Mouse (Mus musculus): Measurements from ENCODE around the gene Hist2h3c2. TPM values are rescaled to one million over a fixed set of nuclear protein-coding genes. Genes with fewer than 3 reads are reported as not detected.

Gene Hist2h3c2
- total and polyA plus RNA-seq, 2 experiments from 2014 or later: 2.3 to 551 TPM

GRCm38 (mm10) chr3:96255926-96256593 is 17.1 kb upstream of the Hist2h3c2 start:
- Histone ChIP-seq H3K4me2 (ENCODE audit: low read depth, low read length) (no peak overlapping the region), H3K27ac (ENCODE audit: low read depth) (peak overlapping the region; percentile 16; the same call in 1 of the 2 replicates), H3K9me3 (replicated peaks; ENCODE audit: control insufficient read depth, low read length) (no peaks in the 10 kb centered on the region), H3K36me3 (replicated peaks; ENCODE audit: control insufficient read depth, insufficient read depth, low read length) (no peaks in the 10 kb centered on the region), H3K4me1 (ENCODE audit: control insufficient read depth, insufficient read depth) (0 out of 2 replicates have a peak, but pooled peaks cover 7% of the 10 kb centered on the region), H3K9ac (replicated peaks; ENCODE audit: low read depth, low read length) (no peak overlapping the region), H3K4me3 (ENCODE audit: low read depth, low read length) (no peak overlapping the region), H3K27me3 (ENCODE audit: control insufficient read depth, insufficient read depth, low read length) (no peaks in the 10 kb centered on the region)
- no peak for DNase-seq (ENCODE audit: low spot score)
- 64% methylated on average over 5 of the region's 5 CpGs for WGBS
- no peak for ATAC-seq (ENCODE audit: insufficient read depth, low read depth)
- TF ChIP-seq CTCF (IDR thresholded peaks at IDR 0.05; ENCODE audit: low read depth) (no peak), EP300 (IDR thresholded peaks at IDR 0.05; ENCODE audit: low read depth) (no peak)

GRCm38 (mm10) chr3:96254683-96255355 is 15.9 kb upstream of the Hist2h3c2 start:
- Histone ChIP-seq H3K27ac (ENCODE audit: low read depth) (no peak overlapping the region), H3K4me3 (ENCODE audit: low read depth, low read length) (no peak overlapping the region), H3K27me3 (ENCODE audit: control insufficient read depth, insufficient read depth, low read length) (no peaks in the 10 kb centered on the region), H3K9ac (replicated peaks; ENCODE audit: low read depth, low read length) (no peak overlapping the region), H3K36me3 (replicated peaks; ENCODE audit: control insufficient read depth, insufficient read depth, low read length) (no peaks in the 10 kb centered on the region), H3K9me3 (replicated peaks; ENCODE audit: control insufficient read depth, low read length) (no peaks in the 10 kb centered on the region), H3K4me2 (ENCODE audit: low read depth, low read length) (no peak overlapping the region), H3K4me1 (ENCODE audit: control insufficient read depth, insufficient read depth) (0 out of 2 replicates have a peak, but pooled peaks cover 12% of the 10 kb centered on the region)
- DNase-seq (ENCODE audit: low spot score) (no peak), ATAC-seq (ENCODE audit: insufficient read depth, low read depth) (no peak)
- 34% methylated on average over 10 of the region's 10 CpGs for WGBS
- TF ChIP-seq CTCF (IDR thresholded peaks at IDR 0.05; ENCODE audit: low read depth) (no peak), EP300 (IDR thresholded peaks at IDR 0.05; ENCODE audit: low read depth) (no peak)

- no peak overlapping the region for H3K27ac ChIP-seq (ENCODE audit: low read depth)
- no peak for DNase-seq (ENCODE audit: low spot score)
- H3K4me2 ChIP-seq (ENCODE audit: low read depth, low read length): no peak overlapping the region
- H3K4me3 ChIP-seq (ENCODE audit: low read depth, low read length): no peak overlapping the region
- no peaks in the 10 kb centered on the region for H3K27me3 ChIP-seq (ENCODE audit: control insufficient read depth, insufficient read depth, low read length)
- no peaks in the 10 kb centered on the region for H3K36me3 ChIP-seq (replicated peaks; ENCODE audit: control insufficient read depth, insufficient read depth, low read length)
- H3K4me1 ChIP-seq (ENCODE audit: control insufficient read depth, insufficient read depth): peaks cover 31% of the 10 kb centered on the region; the same call in 1 of the 2 replicates
- H3K9me3 ChIP-seq (replicated peaks; ENCODE audit: control insufficient read depth, low read length): no peaks in the 10 kb centered on the region
- TF ChIP-seq CTCF (IDR thresholded peaks at IDR 0.05; ENCODE audit: low read depth) (no peak), EP300 (IDR thresholded peaks at IDR 0.05; ENCODE audit: low read depth) (no peak)
- 92% methylated on average over 3 of the region's 3 CpGs for WGBS
- H3K9ac ChIP-seq (replicated peaks; ENCODE audit: low read depth, low read length): no peak overlapping the region
- ATAC-seq (ENCODE audit: insufficient read depth, low read depth): no peak
Measured at GRCm38 (mm10) chr3:96251787-96252186, 12.9 kb upstream of the Hist2h3c2 start.

GRCm38 (mm10) chr3:96250890-96251289 is 12.0 kb upstream of the Hist2h3c2 start:
- H3K27me3 ChIP-seq (ENCODE audit: control insufficient read depth, insufficient read depth, low read length): no peaks in the 10 kb centered on the region
- H3K36me3 ChIP-seq (replicated peaks; ENCODE audit: control insufficient read depth, insufficient read depth, low read length): no peaks in the 10 kb centered on the region
- no peak overlapping the region for H3K4me3 ChIP-seq (ENCODE audit: low read depth, low read length)
- H3K9me3 ChIP-seq (replicated peaks; ENCODE audit: control insufficient read depth, low read length): no peaks in the 10 kb centered on the region
- H3K27ac ChIP-seq (ENCODE audit: low read depth): no peak overlapping the region
- no peak overlapping the region for H3K4me2 ChIP-seq (ENCODE audit: low read depth, low read length)
- WGBS: 75% methylated on average over 3 of the region's 3 CpGs
- H3K4me1 ChIP-seq (ENCODE audit: control insufficient read depth, insufficient read depth): peaks cover 25% of the 10 kb centered on the region; the same call in 1 of the 2 replicates
- ATAC-seq (ENCODE audit: insufficient read depth, low read depth): no peak
- H3K9ac ChIP-seq (replicated peaks; ENCODE audit: low read depth, low read length): no peak overlapping the region
- TF ChIP-seq EP300 (IDR thresholded peaks at IDR 0.05; ENCODE audit: low read depth) (no peak), CTCF (IDR thresholded peaks at IDR 0.05; ENCODE audit: low read depth) (no peak)
- no peak for DNase-seq (ENCODE audit: low spot score)

- Histone ChIP-seq H3K36me3 (replicated peaks; ENCODE audit: control insufficient read depth, insufficient read depth, low read length) (no peaks in the 10 kb centered on the region), H3K4me2 (ENCODE audit: low read depth, low read length) (peak overlapping the region; percentile 59; the same call in 1 of the 2 replicates), H3K4me3 (ENCODE audit: low read depth, low read length) (no peak overlapping the region; the same call in 1 of the 2 replicates), H3K27me3 (ENCODE audit: control insufficient read depth, insufficient read depth, low read length) (no peaks in the 10 kb centered on the region), H3K9ac (replicated peaks; ENCODE audit: low read depth, low read length) (no peak overlapping the region), H3K9me3 (replicated peaks; ENCODE audit: control insufficient read depth, low read length) (no peaks in the 10 kb centered on the region), H3K4me1 (ENCODE audit: control insufficient read depth, insufficient read depth) (peaks cover 32% of the 10 kb centered on the region), H3K27ac (ENCODE audit: low read depth) (peak overlapping the region; percentile 22; the same call in 1 of the 2 replicates)
- DNase-seq (ENCODE audit: low spot score) (no peak), ATAC-seq (ENCODE audit: insufficient read depth, low read depth) (no peak)
- 51% methylated on average over 4 of the region's 4 CpGs for WGBS
- no peak for TF ChIP-seq EP300 (IDR thresholded peaks at IDR 0.05; ENCODE audit: low read depth)
- TF ChIP-seq CTCF (IDR thresholded peaks at IDR 0.05; ENCODE audit: low read depth): no peak
Measured at GRCm38 (mm10) chr3:96249034-96249345, 10.1 kb upstream of the Hist2h3c2 start.
